Mouse (Mus musculus): ENCODE results near the gene Klhl18. TPM values are rescaled to one million over a fixed set of nuclear protein-coding genes. Genes with fewer than 3 reads are reported as not detected.

Klhl18 gene
- total RNA-seq (2018; cell fraction: chromatin; rRNA removed): 10 to 100 TPM in 24 of 26 experiments, 1 to 10 TPM in 2; 8.2 to 79.6 (median 49.1) TPM
- total RNA-seq (2018; cell fraction: cytosol; rRNA removed): 10 to 100 TPM in 22 of 26 experiments, 1 to 10 TPM in 4; 6.9 to 22.7 (median 16.4) TPM
- total RNA-seq (2018; cell fraction: nucleus; rRNA removed): 10 to 100 TPM in 25 of 26 experiments, 1 to 10 TPM in 1; 9.3 to 57.7 (median 33.3) TPM
- polyA plus RNA-seq (2018): 11.4 to 20.2 TPM (median 18.7 TPM) in 3 replicates

DNA sequence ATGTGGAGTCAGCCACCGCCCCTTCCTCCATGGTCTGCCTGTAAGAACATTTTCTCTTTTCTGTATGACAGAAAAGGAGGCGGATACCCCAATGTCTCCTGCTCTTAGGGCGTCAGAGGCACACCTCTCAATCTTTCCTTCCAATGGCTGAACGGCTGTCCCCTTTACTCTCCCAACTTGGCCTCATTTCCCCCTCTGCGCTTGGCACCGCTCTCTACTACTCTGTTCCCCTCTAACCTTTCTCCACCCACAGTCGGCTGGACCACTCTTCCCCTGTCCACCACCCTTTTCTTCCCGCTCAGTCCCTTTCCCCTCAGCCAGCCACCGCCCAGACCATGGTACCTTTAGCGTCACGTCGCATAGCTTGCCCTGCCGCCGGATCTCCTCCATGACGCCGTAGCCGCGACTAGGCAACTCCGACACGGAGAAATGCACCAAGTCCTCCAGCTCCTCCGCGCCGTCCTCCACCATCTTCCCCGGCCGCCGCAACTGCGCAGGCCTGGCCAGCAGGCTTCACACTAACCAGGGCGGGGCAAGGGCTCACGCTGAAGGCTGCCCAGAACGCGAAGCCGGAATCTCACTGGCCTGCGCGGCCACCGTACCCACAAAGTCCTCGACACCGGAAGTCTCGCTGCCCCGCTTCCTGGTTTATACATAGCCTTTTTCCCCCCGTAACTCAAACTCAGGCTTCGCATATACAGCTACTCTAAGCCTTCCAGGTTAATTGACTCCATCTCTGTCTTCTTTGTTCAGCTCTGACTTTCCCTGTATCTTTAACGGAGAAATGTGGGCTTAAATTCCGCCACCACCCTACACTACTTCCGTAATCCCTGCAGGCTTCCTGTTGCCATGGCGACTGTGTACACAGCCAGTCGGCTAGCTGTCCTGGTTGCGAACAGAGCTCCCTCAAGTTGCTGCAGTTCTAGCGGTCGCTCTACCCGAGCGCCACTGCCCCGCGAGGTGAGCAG lies at the start of gene Klhl18, which contains the start of gene Kif9:
TSS of gene Klhl18 (minus strand) at position 571 of the 968 bp plus-strand sequence.
TSS of gene Kif9 (plus strand) at position 835 of the 968 bp plus-strand sequence.
- Histone ChIP-seq H3K79me2 (ENCODE audit: inconsistent target) (peaks cover 47% of the 10 kb centered on the region), H3K27ac (peak within 1 kb of the TSS; percentile 85), H3K36me3 (ENCODE audit: inconsistent target) (0 out of 2 replicates have a peak, but pooled peaks cover 5% of the 10 kb centered on the region), H3K4me3 (ENCODE audit: inconsistent target) (peak within 1 kb of the TSS; percentile 92)
- WGBS (ENCODE audit: missing documents): 1% methylated on average over 53 of the region's 53 CpGs

DNA sequence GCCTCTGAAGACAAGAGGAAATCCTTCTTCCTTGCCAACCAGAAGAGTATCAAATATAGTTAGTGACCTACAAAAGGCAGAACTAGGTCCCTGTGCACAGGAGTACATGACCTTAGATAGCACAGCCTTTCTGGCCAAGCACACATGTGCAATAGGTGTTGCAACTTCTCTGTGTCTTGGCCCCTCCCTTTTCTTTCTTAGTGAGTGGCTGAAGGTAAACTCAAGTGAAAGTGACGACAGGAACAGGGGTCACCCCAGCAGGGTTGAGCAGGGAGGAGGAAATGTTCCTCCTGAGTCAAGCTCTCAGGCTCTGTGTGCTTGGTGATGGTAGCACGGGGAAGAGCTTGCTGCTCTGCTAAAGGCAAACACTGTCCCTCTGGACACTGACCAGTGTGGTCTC lies 49.2 kb upstream of the Klhl18 start:
- no peak overlapping the region for H3K4me3 ChIP-seq (ENCODE audit: inconsistent target)
- WGBS (ENCODE audit: missing documents): 27% methylated on average over 2 of the region's 2 CpGs
- no peak overlapping the region for H3K27ac ChIP-seq
- H3K36me3 ChIP-seq (ENCODE audit: inconsistent target): no peaks in the 10 kb centered on the region
- no peaks in the 10 kb centered on the region for H3K79me2 ChIP-seq (ENCODE audit: inconsistent target)

DNA sequence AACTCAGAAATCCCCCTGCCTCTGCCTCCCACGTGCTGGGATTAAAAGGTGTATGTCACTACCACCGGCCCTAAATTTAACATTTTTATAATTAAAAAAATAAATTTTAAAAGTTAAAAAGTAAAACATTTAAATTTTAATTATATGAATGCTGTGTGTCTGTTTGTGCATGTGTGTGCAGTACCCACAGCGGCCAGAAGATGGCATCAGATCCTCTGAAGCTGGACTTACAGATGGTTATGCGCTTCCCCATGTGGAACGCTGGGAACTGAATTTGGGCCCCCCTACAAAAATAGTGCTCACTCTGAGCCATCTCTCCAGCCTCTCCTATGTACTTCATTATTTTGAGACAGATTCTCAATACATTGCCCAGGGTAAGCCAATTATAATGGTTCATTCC lies 14.4 kb upstream of the Klhl18 start:
- Histone ChIP-seq H3K27ac (no peak overlapping the region), H3K4me3 (ENCODE audit: inconsistent target) (no peak overlapping the region), H3K36me3 (ENCODE audit: inconsistent target) (no peaks in the 10 kb centered on the region), H3K79me2 (ENCODE audit: inconsistent target) (no peaks in the 10 kb centered on the region)
- WGBS (ENCODE audit: missing documents): 73% methylated on average over 5 of the region's 5 CpGs

DNA sequence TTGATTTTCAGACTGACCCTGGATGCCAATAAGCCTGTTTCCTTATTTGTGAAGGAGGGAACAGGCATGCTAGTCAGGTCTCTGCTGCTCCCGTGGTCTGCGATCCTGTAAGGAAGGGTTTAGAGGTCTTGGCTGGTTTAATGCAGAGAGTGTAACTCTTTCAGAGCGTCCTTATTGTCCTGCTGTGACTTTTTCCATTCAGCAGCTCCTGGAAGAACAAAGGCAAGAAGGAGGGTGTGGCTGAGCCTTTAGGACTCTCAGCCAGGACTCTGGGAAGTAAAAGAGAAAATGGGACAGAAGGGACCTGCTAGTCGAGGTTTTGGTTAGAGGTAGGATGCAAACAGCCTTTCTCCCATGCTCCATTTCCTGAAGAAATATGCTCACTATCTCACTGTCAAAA lies 12.3 kb upstream of the Klhl18 start:
- Histone ChIP-seq H3K4me3 (ENCODE audit: inconsistent target) (no peak overlapping the region), H3K79me2 (ENCODE audit: inconsistent target) (no peaks in the 10 kb centered on the region), H3K36me3 (ENCODE audit: inconsistent target) (no peaks in the 10 kb centered on the region), H3K27ac (no peak overlapping the region)
- WGBS (ENCODE audit: missing documents): 82% methylated on average over 4 of the region's 4 CpGs

DNA sequence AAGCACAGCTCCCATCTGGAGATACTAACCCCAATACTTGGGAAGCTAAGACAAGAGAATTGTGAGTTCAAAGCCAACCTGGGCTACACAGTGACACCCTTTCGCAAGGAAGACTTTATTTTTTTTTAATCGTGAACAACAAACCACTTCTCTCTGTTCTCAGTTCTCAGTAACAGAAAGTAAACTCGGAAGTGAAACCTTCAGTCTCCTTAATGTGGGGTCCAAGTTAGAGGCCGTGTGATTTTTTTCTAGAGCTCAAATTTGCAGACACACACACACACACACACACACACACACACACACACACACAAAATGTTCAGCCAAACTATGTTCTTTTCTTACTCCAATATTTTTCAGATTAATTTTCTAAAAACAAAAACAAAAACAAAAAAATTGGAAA lies 2.1 kb upstream of the Klhl18 start:
- Histone ChIP-seq H3K27ac (no peak overlapping the region), H3K36me3 (ENCODE audit: inconsistent target) (no peaks in the 10 kb centered on the region), H3K79me2 (ENCODE audit: inconsistent target) (peaks cover 24% of the 10 kb centered on the region), H3K4me3 (ENCODE audit: inconsistent target) (no peak overlapping the region)
- WGBS (ENCODE audit: missing documents): 0% methylated on average over 4 of the region's 4 CpGs

DNA sequence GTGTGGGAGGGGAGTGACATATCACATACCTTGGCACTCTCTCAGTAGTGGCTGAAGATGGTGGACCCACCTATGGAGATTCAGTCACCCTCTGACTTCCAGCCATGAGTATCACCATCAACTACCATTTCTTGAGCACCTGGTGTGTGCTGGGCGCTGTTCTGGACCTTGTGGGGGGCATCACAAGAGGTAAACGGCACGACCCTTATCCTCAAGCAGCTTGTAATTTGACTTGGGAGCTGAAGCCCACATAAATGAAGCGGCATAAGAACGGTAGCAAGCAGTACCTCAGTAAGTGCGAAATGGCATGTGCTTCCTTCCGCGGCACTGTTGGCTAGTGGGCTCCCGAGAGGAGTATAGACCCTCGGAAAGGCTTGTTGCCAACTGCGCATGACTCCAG lies 1.5 kb upstream of the Klhl18 start:
- no peak overlapping the region for H3K27ac ChIP-seq
- 0 out of 2 replicates have a peak, but pooled peaks cover 4% of the 10 kb centered on the region for H3K36me3 ChIP-seq (ENCODE audit: inconsistent target)
- H3K4me3 ChIP-seq (ENCODE audit: inconsistent target): no peak overlapping the region
- H3K79me2 ChIP-seq (ENCODE audit: inconsistent target): peaks cover 31% of the 10 kb centered on the region
- 64% methylated on average over 10 of the region's 11 CpGs for WGBS (ENCODE audit: missing documents)

DNA sequence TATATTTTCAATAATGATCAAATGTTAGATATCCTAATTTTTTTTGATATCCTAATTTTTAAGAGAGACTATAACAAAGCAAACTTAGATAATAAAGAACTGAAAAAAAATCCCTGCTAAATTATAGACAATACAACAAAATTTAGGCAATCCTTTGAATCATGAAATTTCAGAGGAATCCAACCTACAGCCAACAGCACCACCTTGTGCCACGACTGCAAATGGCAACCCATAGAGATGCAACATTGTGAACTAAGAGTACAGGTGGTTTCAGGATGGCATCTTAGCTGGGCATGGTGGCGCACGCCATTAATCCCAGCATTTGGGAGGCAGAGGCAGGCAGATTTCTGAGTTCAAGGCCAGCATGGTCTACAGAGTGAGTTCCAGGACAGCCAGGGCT lies 10.3 kb downstream of the Klhl18 start:
- Histone ChIP-seq H3K79me2 (ENCODE audit: inconsistent target) (peaks cover 89% of the 10 kb centered on the region; the same call in 1 of the 2 replicates), H3K36me3 (ENCODE audit: inconsistent target) (no peaks in the 10 kb centered on the region), H3K27ac (no peak overlapping the region), H3K4me3 (ENCODE audit: inconsistent target) (no peak overlapping the region)
- 88% methylated on average over 3 of the region's 3 CpGs for WGBS (ENCODE audit: missing documents)

DNA sequence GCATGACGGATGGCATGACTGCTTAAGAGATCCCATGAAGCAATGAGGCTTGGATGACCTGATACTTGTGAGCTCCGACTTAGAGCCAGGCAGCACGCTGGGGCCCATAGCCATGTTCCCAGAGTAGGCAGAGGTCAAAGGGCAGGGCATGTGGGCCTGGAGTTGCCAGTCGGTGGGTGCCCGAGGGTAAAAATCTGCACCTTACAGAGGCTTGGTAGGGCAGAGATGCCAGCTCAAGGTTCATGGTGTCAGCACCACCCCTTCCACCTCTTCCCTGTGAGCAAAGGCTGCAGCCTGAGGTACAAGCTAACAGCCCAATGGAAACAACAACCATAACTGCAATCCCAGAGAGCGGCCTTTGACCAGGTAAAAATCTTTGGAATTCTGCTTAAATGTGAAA lies 11.2 kb downstream of the Klhl18 start:
- H3K27ac ChIP-seq: no peak overlapping the region
- no peak overlapping the region for H3K4me3 ChIP-seq (ENCODE audit: inconsistent target)
- no peaks in the 10 kb centered on the region for H3K36me3 ChIP-seq (ENCODE audit: inconsistent target)
- H3K79me2 ChIP-seq (ENCODE audit: inconsistent target): peaks cover 90% of the 10 kb centered on the region; the same call in 1 of the 2 replicates
- WGBS (ENCODE audit: missing documents): 96% methylated on average over 6 of the region's 6 CpGs

DNA sequence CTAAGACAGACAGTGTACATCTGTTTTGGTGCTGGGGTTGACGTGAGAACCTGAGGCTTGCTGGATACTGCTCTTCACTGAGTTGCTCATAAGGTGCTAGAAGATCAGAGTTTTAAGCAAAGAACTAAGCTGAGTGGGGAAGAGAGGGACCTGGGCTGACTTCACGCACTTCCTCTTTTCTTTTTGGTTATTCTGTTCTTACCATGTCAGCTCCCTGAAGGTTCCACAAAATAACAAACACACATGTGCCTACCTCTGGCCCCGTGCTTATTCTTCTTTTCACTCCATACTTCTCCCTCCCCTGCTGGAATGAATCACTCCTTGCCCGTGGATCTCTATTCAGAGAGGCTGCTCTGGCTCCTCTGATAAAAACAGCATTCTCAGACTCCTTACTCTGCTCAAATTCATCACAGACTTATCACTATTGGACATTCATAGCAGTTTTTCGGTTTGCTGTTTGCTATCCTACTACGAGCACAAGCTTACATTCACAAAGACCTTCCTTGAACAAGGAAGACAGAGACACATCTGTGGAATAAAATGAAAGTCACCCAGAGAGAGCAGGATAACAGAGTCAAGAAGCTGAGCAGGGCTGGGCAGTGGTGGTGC lies 12.4 kb downstream of the Klhl18 start:
- H3K36me3 ChIP-seq (ENCODE audit: inconsistent target): no peaks in the 10 kb centered on the region
- 0 out of 2 replicates have a peak overlapping the region, but pooled peaks have one; percentile 2 for H3K27ac ChIP-seq
- 12% methylated on average over 6 of the region's 6 CpGs for WGBS (ENCODE audit: missing documents)
- H3K79me2 ChIP-seq (ENCODE audit: inconsistent target): peaks cover 78% of the 10 kb centered on the region; the same call in 1 of the 2 replicates
- H3K4me3 ChIP-seq (ENCODE audit: inconsistent target): no peak overlapping the region

DNA sequence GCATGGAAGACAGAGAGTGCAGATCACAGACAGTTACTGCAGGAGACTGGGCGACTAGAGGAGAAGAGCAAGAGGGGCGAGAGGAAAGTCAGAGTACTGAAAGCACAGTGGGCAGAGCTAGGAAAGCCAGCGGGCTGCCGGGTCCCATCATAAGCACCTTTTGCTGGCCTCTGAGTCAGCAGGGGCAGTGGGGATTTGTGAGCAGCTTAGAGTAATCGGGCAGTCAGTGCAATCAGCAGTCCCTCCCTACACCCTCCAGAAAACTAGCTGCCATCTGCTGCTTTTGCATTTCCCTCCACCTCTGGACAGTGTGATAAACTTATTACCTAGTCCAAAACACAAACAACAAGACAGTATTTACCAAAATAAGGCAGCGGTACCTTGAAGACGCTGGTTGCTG lies 14.2 kb downstream of the Klhl18 start:
- WGBS (ENCODE audit: missing documents): 89% methylated on average over 7 of the region's 7 CpGs
- peaks cover 70% of the 10 kb centered on the region; the same call in 1 of the 2 replicates for H3K79me2 ChIP-seq (ENCODE audit: inconsistent target)
- no peak overlapping the region for H3K4me3 ChIP-seq (ENCODE audit: inconsistent target)
- no peaks in the 10 kb centered on the region for H3K36me3 ChIP-seq (ENCODE audit: inconsistent target)
- no peak overlapping the region for H3K27ac ChIP-seq

DNA sequence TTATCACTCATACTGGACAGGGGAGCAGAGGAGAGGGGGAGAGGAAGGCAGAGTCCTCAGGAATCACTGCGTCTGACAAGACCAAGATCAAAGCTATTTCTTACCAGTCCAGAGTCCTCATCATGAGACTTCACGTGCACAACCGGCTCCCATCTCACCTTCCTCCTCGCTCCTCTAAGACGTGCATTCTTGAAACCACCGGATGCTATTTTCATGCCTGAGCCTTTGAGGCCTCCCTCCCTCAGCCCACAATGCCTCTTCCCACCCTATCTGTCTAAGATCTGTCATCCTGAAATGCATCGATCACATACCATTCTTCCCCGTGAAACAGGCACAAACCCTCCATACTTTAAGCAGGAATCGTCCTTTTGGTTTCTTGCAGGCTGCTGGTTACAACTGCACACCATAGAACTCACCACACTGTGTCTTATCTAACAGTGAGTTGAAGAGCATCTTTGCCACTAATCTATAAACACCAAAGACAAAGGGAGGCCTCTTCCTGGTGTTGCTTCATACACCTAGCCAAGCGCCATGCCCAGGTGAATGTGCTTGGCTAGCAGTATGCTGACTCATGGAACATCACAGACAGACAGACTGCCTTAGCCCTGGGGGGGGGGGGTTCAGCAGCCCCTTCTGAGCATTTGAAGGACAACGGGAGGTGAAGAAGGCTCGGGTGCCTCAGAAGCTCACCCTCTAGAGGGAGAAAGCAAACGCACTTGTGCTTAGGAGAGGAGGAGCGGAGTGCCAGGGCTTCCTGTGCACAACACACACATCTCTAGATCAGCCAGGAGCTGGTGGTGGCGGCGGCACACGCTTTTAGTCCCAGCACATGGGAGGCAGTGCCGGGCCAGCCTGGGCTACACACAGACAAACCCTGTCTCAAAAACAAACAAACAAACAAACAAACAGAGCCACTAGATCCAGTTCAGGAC lies 15.3 kb downstream of the Klhl18 start:
- Histone ChIP-seq H3K27ac (peak overlapping the region; percentile 91; the same call in 1 of the 2 replicates), H3K36me3 (ENCODE audit: inconsistent target) (no peaks in the 10 kb centered on the region), H3K4me3 (ENCODE audit: inconsistent target) (no peak overlapping the region), H3K79me2 (ENCODE audit: inconsistent target) (peaks cover 70% of the 10 kb centered on the region; the same call in 1 of the 2 replicates)
- whole genome bisulfite sequencing (ENCODE audit: missing documents): 69% methylated on average over 16 of the region's 18 CpGs

DNA sequence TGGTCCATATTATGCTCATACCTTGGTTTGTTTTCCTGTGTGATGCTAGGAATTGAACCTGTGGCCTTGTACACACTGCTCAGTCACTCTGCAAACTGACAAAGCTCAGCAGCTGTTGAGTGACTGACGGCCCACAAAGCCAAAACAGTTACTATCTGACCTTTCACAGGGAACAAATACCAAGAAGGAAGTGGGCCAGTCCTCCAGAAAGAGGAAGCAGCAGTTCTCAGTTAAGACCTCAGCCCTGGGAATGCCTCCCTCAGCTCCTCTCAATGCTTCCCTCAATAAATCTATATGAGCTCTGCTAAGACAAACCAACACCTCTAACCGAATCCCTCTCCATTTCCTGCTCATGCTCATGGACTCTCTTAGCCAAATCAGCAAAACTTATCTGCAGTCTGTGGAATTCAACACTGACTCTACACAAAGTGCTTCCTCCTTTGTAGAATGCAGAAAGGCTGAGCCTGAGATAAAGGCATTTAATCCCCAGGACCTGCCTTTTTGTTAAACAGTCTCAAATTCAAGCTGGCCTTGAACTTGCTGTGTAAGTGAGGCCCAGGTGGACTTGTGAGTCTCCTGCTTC lies 17.3 kb downstream of the Klhl18 start:
- Histone ChIP-seq H3K36me3 (ENCODE audit: inconsistent target) (no peaks in the 10 kb centered on the region), H3K27ac (peak overlapping the region; percentile 91), H3K4me3 (ENCODE audit: inconsistent target) (no peak overlapping the region), H3K79me2 (ENCODE audit: inconsistent target) (peaks cover 58% of the 10 kb centered on the region; the same call in 1 of the 2 replicates)
- 0% methylated on average over 2 of the region's 2 CpGs for WGBS (ENCODE audit: missing documents)

DNA sequence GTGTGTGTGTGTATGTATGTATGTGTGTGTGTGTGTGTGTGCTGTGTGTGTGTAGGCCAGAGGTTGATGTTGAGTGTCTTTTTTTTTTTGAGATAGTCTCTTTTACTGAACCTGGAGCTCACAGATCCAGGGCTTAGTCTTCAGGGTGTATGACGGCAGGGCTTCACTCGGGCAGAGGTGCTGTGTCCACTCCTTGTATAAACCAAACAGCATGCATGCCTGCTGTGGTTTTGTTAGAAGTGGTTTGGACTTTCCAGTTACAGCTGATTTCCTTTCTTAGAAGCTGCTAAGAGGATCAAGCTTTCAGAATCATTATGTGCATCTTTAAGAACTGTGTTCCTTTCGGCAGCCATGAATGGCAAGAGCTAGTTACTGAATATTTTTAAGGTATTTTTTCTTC lies 18.6 kb downstream of the Klhl18 start:
- H3K27ac ChIP-seq: no peak overlapping the region
- H3K79me2 ChIP-seq (ENCODE audit: inconsistent target): peaks cover 49% of the 10 kb centered on the region; the same call in 1 of the 2 replicates
- H3K4me3 ChIP-seq (ENCODE audit: inconsistent target): no peak overlapping the region
- WGBS (ENCODE audit: missing documents): 73% methylated on average over 3 of the region's 3 CpGs
- no peaks in the 10 kb centered on the region for H3K36me3 ChIP-seq (ENCODE audit: inconsistent target)

All from macrophage (primary cell).